Mouse (Mus musculus): ENCODE measurements around the gene Rapgef1. TPM values are rescaled to one million over a fixed set of nuclear protein-coding genes. Genes with fewer than 3 reads are reported as not detected.
A peak's percentile ranks its signal among the peaks of the same experiment; 100 is the strongest.
"Not testable (repeated sequence)": the region's sequence is repeated elsewhere in the genome, so short reads cannot be mapped to it uniquely, and the experiment has no call there.

The Rapgef1 gene
- polyA plus RNA-seq, 1 experiment from 2014 or later, result 23.5 TPM

DNA sequence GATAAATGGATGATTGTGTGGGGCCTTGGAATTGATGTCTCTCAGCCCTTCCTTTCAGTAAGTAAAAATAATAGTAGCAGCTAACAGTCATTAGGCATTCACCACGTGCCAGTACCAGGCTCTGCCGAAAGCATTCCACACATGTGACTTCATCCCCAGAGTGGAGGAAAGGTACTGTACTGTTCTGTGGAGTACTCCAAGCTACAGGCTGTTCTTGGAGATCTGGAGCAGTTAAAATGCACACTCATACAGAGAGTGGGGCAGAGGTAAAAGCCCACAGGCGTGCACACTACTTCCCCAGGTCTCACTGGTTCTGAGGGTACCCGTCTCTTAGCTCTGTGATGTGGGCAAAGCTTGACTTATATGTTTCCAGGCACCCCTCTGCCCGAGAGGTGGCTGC is 8.7 kb downstream of the Rapgef1 start:
- H3K27ac ChIP-seq (ENCODE audit: low read depth, low read length), result no peak overlapping the region
- no peaks in the 10 kb centered on the region for H3K9me3 ChIP-seq (ENCODE audit: control insufficient read depth, low read length)
- no peaks in the 10 kb centered on the region for H3K36me3 ChIP-seq (ENCODE audit: control insufficient read depth, insufficient read depth, low read length)
- WGBS, result 70% methylated on average over 5 of the region's 5 CpGs
- H3K4me3 ChIP-seq (ENCODE audit: low read depth, low read length), result no peak overlapping the region
- H3K4me2 ChIP-seq (ENCODE audit: low read depth), result no peak overlapping the region
- H3K9ac ChIP-seq (ENCODE audit: low read length), result no peak overlapping the region
- no peak for ATAC-seq (ENCODE audit: insufficient read depth, low FRiP score, low TSS enrichment)
- H3K4me1 ChIP-seq (ENCODE audit: control insufficient read depth, insufficient read depth, low read length), result 0 out of 2 replicates have a peak, but pooled peaks cover 10% of the 10 kb centered on the region
- H3K27me3 ChIP-seq (ENCODE audit: control insufficient read depth, insufficient read depth, low read length), result no peaks in the 10 kb centered on the region
- DNase-seq (ENCODE audit: low spot score), result peak; percentile 9

DNA sequence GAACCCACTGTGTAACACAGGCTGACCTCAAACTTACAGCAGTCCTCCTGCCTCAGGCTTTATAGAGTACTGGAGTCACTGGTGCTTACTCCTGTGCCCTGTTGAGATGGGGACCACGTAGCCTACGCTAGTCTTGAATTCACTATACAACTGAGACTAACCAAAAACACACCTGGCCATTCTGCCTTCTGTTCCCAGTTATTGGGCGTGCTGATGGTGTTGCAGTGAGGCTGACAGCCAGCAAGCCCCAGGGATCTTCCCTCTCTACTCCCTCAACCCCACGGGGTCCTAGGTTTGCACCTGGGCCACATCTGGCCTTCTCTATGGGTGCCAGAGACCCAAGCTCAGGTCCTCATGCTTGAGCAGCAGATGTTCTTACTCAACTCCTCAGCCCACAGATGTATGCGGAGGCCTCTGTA is 9.3 kb downstream of the Rapgef1 start:
- no peaks in the 10 kb centered on the region for H3K27me3 ChIP-seq (ENCODE audit: control insufficient read depth, insufficient read depth, low read length)
- no peaks in the 10 kb centered on the region for H3K9me3 ChIP-seq (ENCODE audit: control insufficient read depth, low read length)
- 82% methylated on average over 5 of the region's 5 CpGs for WGBS
- 0 out of 2 replicates have a peak, but pooled peaks cover 8% of the 10 kb centered on the region for H3K4me1 ChIP-seq (ENCODE audit: control insufficient read depth, insufficient read depth, low read length)
- H3K27ac ChIP-seq (ENCODE audit: low read depth, low read length), result no peak overlapping the region
- no peaks in the 10 kb centered on the region for H3K36me3 ChIP-seq (ENCODE audit: control insufficient read depth, insufficient read depth, low read length)
- no peak overlapping the region for H3K4me2 ChIP-seq (ENCODE audit: low read depth)
- no peak for ATAC-seq (ENCODE audit: insufficient read depth, low FRiP score, low TSS enrichment)
- H3K9ac ChIP-seq (ENCODE audit: low read length), result no peak overlapping the region
- peak; percentile 5 for DNase-seq (ENCODE audit: low spot score)
- H3K4me3 ChIP-seq (ENCODE audit: low read depth, low read length), result no peak overlapping the region

DNA sequence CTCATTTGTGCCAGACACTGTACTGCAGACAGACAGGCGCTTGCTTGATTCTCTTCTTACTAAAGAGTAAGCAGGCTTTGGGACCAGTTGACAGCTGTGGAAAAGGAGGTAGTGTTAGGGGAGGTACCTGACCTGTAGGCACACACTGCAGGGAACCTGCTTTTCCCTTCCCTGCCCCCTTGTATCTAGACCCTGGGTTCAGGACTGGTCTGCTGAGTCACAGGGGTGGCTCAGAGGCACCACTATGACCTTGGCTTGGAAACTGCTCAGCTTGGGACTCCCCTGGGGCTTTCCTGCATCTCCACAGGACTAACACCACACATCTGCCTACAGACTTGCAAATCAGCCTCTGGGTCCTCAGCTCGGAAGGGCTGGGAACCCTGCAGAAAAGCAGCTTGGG is 9.8 kb downstream of the Rapgef1 start:
- ATAC-seq (ENCODE audit: insufficient read depth, low FRiP score, low TSS enrichment), result no peak
- no peak overlapping the region for H3K4me2 ChIP-seq (ENCODE audit: low read depth)

DNA sequence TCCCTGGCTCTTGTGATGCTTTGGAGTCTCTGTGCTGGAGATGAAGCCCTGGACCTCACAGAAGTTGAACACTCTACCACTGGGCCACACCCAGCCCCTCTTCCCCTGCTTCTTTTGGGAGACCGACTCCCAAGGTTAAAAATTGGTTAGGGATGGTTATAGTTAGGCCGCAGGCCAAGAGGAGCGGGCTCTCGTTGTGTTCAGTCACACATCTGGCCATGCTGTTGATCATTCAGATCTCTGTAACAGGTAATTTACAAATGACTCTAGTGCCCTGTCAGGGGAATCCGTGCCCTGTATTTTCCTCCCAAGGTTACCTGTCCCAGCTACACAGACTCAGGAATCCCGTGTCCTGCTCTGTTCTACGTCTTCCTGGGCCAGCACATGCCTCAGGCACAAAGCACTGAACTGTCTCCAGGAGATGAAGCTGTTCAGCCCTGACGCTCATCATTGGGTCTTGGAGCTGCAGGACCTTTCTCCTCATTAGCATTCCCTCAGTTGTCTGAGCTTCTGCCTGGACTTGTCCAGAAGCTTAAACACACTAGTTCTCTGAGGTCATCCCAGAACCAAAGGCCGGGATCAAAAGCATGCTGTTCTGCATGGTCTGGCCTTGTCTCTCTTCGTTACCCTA is 10.7 kb downstream of the Rapgef1 start:
- Histone ChIP-seq H3K27me3 (ENCODE audit: control insufficient read depth, insufficient read depth, low read length) (no peaks in the 10 kb centered on the region), H3K27ac (ENCODE audit: low read depth, low read length) (no peak overlapping the region), H3K36me3 (ENCODE audit: control insufficient read depth, insufficient read depth, low read length) (no peaks in the 10 kb centered on the region), H3K9me3 (ENCODE audit: control insufficient read depth, low read length) (no peaks in the 10 kb centered on the region), H3K4me3 (ENCODE audit: low read depth, low read length) (no peak overlapping the region), H3K4me1 (ENCODE audit: control insufficient read depth, insufficient read depth, low read length) (0 out of 2 replicates have a peak, but pooled peaks cover 8% of the 10 kb centered on the region), H3K4me2 (ENCODE audit: low read depth) (no peak overlapping the region), H3K9ac (ENCODE audit: low read length) (no peak overlapping the region)
- ATAC-seq (ENCODE audit: insufficient read depth, low FRiP score, low TSS enrichment) (no peak), DNase-seq (ENCODE audit: low spot score) (peak; percentile 3)
- 92% methylated on average over 10 of the region's 10 CpGs for WGBS

More for the DNA sequence above, 9.8 kb downstream of the Rapgef1 start:
- H3K9me3 ChIP-seq (ENCODE audit: control insufficient read depth, low read length), result no peaks in the 10 kb centered on the region
- H3K9ac ChIP-seq (ENCODE audit: low read length), result no peak overlapping the region
- no peak overlapping the region for H3K4me3 ChIP-seq (ENCODE audit: low read depth, low read length)
- H3K36me3 ChIP-seq (ENCODE audit: control insufficient read depth, insufficient read depth, low read length), result no peaks in the 10 kb centered on the region
- 0 out of 2 replicates have a peak, but pooled peaks cover 8% of the 10 kb centered on the region for H3K4me1 ChIP-seq (ENCODE audit: control insufficient read depth, insufficient read depth, low read length)
- DNase-seq (ENCODE audit: low spot score), result peak; percentile 7
- no peak overlapping the region for H3K27ac ChIP-seq (ENCODE audit: low read depth, low read length)
- no peaks in the 10 kb centered on the region for H3K27me3 ChIP-seq (ENCODE audit: control insufficient read depth, insufficient read depth, low read length)
- WGBS, result 81% methylated on average over 2 of the region's 2 CpGs

- H3K4me1 ChIP-seq (ENCODE audit: control insufficient read depth, insufficient read depth, low read length), result 0 out of 2 replicates have a peak, but pooled peaks cover 8% of the 10 kb centered on the region
- H3K9ac ChIP-seq (ENCODE audit: low read length), result no peak overlapping the region
- H3K4me2 ChIP-seq (ENCODE audit: low read depth), result no peak overlapping the region
- H3K4me3 ChIP-seq (ENCODE audit: low read depth, low read length), result no peak overlapping the region
- DNase-seq (ENCODE audit: low spot score), result peak; percentile 6
- ATAC-seq (ENCODE audit: insufficient read depth, low FRiP score, low TSS enrichment), result no peak
- no peak overlapping the region for H3K27ac ChIP-seq (ENCODE audit: low read depth, low read length)
- no peaks in the 10 kb centered on the region for H3K9me3 ChIP-seq (ENCODE audit: control insufficient read depth, low read length)
- H3K36me3 ChIP-seq (ENCODE audit: control insufficient read depth, insufficient read depth, low read length), result no peaks in the 10 kb centered on the region
- no peaks in the 10 kb centered on the region for H3K27me3 ChIP-seq (ENCODE audit: control insufficient read depth, insufficient read depth, low read length)
Observed at GRCm38 (mm10) chr2:29631020-29631419, 11.5 kb downstream of the Rapgef1 start.

DNA sequence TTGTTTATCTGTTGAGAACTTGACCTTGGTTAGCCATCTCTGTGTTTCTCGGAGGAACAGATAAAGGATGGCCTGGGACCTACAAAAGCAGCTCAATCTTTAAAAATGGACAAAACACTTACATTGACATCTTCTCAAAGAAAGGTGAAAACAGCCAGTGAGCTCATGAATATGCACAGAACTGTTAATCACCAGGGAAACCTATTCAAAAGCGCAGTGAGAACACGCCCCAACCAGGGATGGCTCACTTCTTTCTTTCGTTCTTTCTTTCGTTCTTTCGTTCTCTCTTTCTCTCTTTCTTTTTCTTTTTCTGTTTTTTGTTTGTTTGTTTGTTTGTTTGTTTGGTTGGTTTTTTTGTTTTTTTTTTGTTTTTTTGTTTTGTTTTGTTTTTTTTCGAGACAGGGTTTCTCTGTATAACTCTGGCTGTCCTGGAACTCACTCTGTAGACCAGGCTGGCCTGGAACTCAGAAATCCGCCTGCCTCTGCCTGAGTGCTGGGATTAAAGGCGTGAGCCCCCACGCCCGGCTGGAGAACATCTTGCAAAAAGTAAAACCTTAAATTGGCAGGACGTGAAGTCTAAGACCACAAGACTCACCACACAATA is 12.1 kb downstream of the Rapgef1 start:
- WGBS, result 84% methylated on average over 12 of the region's 12 CpGs
- H3K4me1 ChIP-seq (ENCODE audit: control insufficient read depth, insufficient read depth, low read length); H3K9me3 ChIP-seq (ENCODE audit: control insufficient read depth, low read length); H3K4me2 ChIP-seq (ENCODE audit: low read depth); H3K27ac ChIP-seq (ENCODE audit: low read depth, low read length); H3K36me3 ChIP-seq (ENCODE audit: control insufficient read depth, insufficient read depth, low read length); H3K9ac ChIP-seq (ENCODE audit: low read length); ATAC-seq (ENCODE audit: insufficient read depth, low FRiP score, low TSS enrichment); H3K27me3 ChIP-seq (ENCODE audit: control insufficient read depth, insufficient read depth, low read length); H3K4me3 ChIP-seq (ENCODE audit: low read depth, low read length); DNase-seq (ENCODE audit: low spot score): not testable (repeated sequence)

GRCm38 (mm10) chr2:29632168-29632662 is 12.7 kb downstream of the Rapgef1 start:
- Histone ChIP-seq H3K4me3 (ENCODE audit: low read depth, low read length) (no peak overlapping the region), H3K9me3 (ENCODE audit: control insufficient read depth, low read length) (no peaks in the 10 kb centered on the region), H3K27ac (ENCODE audit: low read depth, low read length) (no peak overlapping the region), H3K4me1 (ENCODE audit: control insufficient read depth, insufficient read depth, low read length) (0 out of 2 replicates have a peak, but pooled peaks cover 8% of the 10 kb centered on the region), H3K9ac (ENCODE audit: low read length) (no peak overlapping the region), H3K27me3 (ENCODE audit: control insufficient read depth, insufficient read depth, low read length) (no peaks in the 10 kb centered on the region), H3K4me2 (ENCODE audit: low read depth) (no peak overlapping the region), H3K36me3 (ENCODE audit: control insufficient read depth, insufficient read depth, low read length) (no peaks in the 10 kb centered on the region)
- ATAC-seq (ENCODE audit: insufficient read depth, low FRiP score, low TSS enrichment), result no peak
- 96% methylated on average over 3 of the region's 3 CpGs for WGBS
- peak; percentile 4 for DNase-seq (ENCODE audit: low spot score)

- no peaks in the 10 kb centered on the region for H3K9me3 ChIP-seq (ENCODE audit: control insufficient read depth, low read length)
- no peak overlapping the region for H3K4me2 ChIP-seq (ENCODE audit: low read depth)
- ATAC-seq (ENCODE audit: insufficient read depth, low FRiP score, low TSS enrichment) (no peak), DNase-seq (ENCODE audit: low spot score) (peak; percentile 28)
- no peak overlapping the region for H3K4me3 ChIP-seq (ENCODE audit: low read depth, low read length)
- no peaks in the 10 kb centered on the region for H3K27me3 ChIP-seq (ENCODE audit: control insufficient read depth, insufficient read depth, low read length)
- no peak overlapping the region for H3K9ac ChIP-seq (ENCODE audit: low read length)
- no peak overlapping the region for H3K27ac ChIP-seq (ENCODE audit: low read depth, low read length)
- 0 out of 2 replicates have a peak, but pooled peaks cover 5% of the 10 kb centered on the region for H3K4me1 ChIP-seq (ENCODE audit: control insufficient read depth, insufficient read depth, low read length)
- no peaks in the 10 kb centered on the region for H3K36me3 ChIP-seq (ENCODE audit: control insufficient read depth, insufficient read depth, low read length)
- 67% methylated on average over 6 of the region's 6 CpGs for WGBS
Observed at GRCm38 (mm10) chr2:29633101-29633554, 13.6 kb downstream of the Rapgef1 start.

GRCm38 (mm10) chr2:29633782-29634181 is 14.3 kb downstream of the Rapgef1 start:
- no peaks in the 10 kb centered on the region for H3K9me3 ChIP-seq (ENCODE audit: control insufficient read depth, low read length)
- H3K4me2 ChIP-seq (ENCODE audit: low read depth), result no peak overlapping the region
- H3K4me1 ChIP-seq (ENCODE audit: control insufficient read depth, insufficient read depth, low read length), result 0 out of 2 replicates have a peak, but pooled peaks cover 5% of the 10 kb centered on the region
- H3K27ac ChIP-seq (ENCODE audit: low read depth, low read length), result no peak overlapping the region
- no peak overlapping the region for H3K9ac ChIP-seq (ENCODE audit: low read length)
- no peaks in the 10 kb centered on the region for H3K27me3 ChIP-seq (ENCODE audit: control insufficient read depth, insufficient read depth, low read length)
- no peak for ATAC-seq (ENCODE audit: insufficient read depth, low FRiP score, low TSS enrichment)
- H3K4me3 ChIP-seq (ENCODE audit: low read depth, low read length), result no peak overlapping the region
- 94% methylated on average over 3 of the region's 3 CpGs for WGBS
- H3K36me3 ChIP-seq (ENCODE audit: control insufficient read depth, insufficient read depth, low read length), result no peaks in the 10 kb centered on the region
- no peak for DNase-seq (ENCODE audit: low spot score)
